Mouse (Mus musculus): Measurements from ENCODE around the gene Olfr612. TPM values are rescaled to one million over a fixed set of nuclear protein-coding genes. Genes with fewer than 3 reads are reported as not detected.

Olfr612 gene
- not detected for polyA plus RNA-seq (2015; fragmentation: Illumina TruSeq; extraction: RNeasy Lipid Tissue Mini Kit (QIAGEN cat#74804); ENCODE audit: insufficient read depth, low replicate concordance)

GRCm38 (mm10) chr7:103542617-103543016 is at the start of gene Olfr612:
TSS of gene Olfr612 (minus strand) at chr7:103542717.

GRCm38 (mm10) chr7:103589803-103590202 is 47.3 kb upstream of the Olfr612 start, which contains the start of gene Olfr618:
TSS of gene Olfr618 (plus strand) at chr7:103590103.

DNA sequence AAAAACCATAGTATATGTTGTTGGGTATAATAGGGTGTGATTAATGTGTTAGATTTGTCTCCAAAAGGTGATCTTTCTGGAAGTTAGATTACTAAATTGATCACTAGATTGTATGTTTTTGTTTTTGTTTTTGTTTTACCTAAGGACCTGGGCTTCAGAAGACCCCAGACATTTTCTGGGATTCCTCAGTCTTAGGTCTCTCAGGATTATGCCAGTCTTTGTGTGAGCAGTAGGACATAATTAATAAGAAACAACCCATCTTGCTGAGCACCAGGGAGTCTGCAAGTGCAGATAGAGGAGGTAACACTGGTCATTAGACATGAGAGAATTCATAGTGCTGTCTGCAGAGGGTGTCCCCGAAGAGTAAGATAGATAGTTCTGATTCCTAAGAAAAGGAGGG is 30.2 kb upstream of the Olfr612 start, which contains the start of gene Olfr617:
TSS of gene Olfr617 (plus strand) at position 301 of the 400 bp plus-strand sequence.

GRCm38 (mm10) chr7:103569043-103569442 is 26.5 kb upstream of the Olfr612 start, which contains the start of gene Olfr616:
TSS of gene Olfr616 (minus strand) at chr7:103569143.

DNA sequence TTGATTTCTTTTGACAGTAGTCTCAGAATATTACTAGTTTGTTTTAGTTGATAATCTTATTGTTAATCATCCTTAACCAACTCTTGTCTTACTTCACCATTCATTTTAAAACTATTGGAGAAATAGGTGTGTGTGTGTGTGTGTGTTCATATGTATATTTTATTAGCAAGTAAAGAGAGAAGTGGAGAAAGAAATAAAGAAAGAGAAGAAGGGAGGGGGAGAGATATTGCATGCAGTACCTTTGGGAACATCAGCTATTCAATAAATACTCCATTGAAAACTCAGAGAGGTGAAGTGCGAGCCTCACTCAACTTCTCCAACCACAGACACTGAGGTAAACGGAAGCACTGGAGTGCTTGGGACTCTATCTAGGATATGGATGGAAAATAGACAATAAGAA is 13.3 kb upstream of the Olfr612 start, which contains the start of gene Olfr615:
TSS of gene Olfr615 (plus strand) at position 301 of the 400 bp plus-strand sequence.

DNA sequence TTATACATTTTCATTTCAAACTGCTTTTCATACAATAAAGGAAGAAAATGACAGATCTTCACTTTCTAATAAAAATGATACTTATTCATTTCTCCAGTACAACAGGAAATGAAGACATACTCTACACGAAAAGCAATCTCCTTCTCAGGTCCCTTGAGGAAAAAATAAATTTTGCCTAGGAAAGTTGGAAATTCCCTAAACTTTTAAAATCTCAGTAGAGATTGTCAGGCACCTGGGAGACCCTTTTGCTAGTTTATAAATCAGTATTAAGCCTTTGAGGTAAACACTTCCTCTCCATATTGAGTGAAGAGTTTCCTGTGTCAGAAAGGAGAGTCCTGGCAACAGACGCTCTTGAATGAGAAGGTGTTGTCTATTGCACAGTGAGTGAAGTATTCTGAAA is 5.3 kb upstream of the Olfr612 start, which contains the start of gene Olfr613:
TSS of gene Olfr613 (plus strand) at position 301 of the 400 bp plus-strand sequence.

GRCm38 (mm10) chr7:103520746-103521145 is 21.8 kb downstream of the Olfr612 start, which contains the start of gene Olfr611:
TSS of gene Olfr611 (minus strand) at chr7:103520846.

DNA sequence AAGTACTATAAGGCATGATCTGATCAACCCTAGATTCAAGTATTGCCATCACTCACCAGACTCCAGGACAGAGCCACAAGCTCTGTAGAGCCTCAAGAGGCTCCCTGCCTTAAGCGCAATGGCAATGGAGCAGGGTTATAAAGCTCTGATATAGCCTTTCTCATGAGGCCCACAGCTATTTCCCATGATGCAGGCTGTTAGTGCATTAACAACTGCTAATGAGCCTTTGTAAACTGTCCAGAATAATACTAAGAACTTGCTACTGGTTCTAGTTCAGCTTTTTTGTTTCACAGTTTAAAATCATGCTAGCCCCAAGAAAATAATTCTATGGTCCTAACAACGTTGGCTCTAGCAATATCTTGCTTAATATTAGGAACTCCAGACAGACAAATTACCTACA is 30.5 kb downstream of the Olfr612 start, which contains the start of gene Olfr610:
TSS of gene Olfr610 (minus strand) at position 101 of the 400 bp plus-strand sequence.

DNA sequence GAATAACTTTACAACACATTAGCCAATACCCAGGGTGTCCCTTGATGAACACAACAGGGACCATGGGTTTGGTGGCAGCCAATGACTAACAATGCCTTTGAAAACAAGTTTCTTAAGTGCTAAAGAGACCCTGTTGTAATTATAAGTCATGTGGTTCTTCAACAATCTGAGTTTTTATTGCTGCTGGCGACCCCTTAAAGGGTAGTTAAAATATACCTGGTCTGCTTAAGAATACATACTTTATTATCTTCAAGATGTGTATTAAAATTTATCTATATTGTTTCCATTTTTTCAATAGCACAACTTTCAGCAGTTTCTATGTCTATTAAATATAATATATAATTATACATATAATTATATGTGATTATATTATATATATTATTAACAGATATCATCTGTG is 44.6 kb downstream of the Olfr612 start, which contains the start of gene Olfr609:
TSS of gene Olfr609 (minus strand) at position 101 of the 400 bp plus-strand sequence.

Other genes starting within 250 kb of the Olfr612 start
- gene Olfr596, start 237.1 kb downstream of the Olfr612 start, polyA plus RNA-seq (2015; fragmentation: Illumina TruSeq; extraction: RNeasy Lipid Tissue Mini Kit (QIAGEN cat#74804); ENCODE audit: insufficient read depth, low replicate concordance) = not detected
- not detected for gene Olfr597, start 226.4 kb downstream of the Olfr612 start, polyA plus RNA-seq (2015; fragmentation: Illumina TruSeq; extraction: RNeasy Lipid Tissue Mini Kit (QIAGEN cat#74804); ENCODE audit: insufficient read depth, low replicate concordance)
- gene Olfr598, start 219.1 kb downstream of the Olfr612 start, polyA plus RNA-seq (2015; fragmentation: Illumina TruSeq; extraction: RNeasy Lipid Tissue Mini Kit (QIAGEN cat#74804); ENCODE audit: insufficient read depth, low replicate concordance) = not detected
- not detected for gene Olfr599, start 206.8 kb downstream of the Olfr612 start, polyA plus RNA-seq (2015; fragmentation: Illumina TruSeq; extraction: RNeasy Lipid Tissue Mini Kit (QIAGEN cat#74804); ENCODE audit: insufficient read depth, low replicate concordance)
- not detected for gene Olfr600, start 193.0 kb downstream of the Olfr612 start, polyA plus RNA-seq (2015; fragmentation: Illumina TruSeq; extraction: RNeasy Lipid Tissue Mini Kit (QIAGEN cat#74804); ENCODE audit: insufficient read depth, low replicate concordance)
- not detected for gene Olfr601, start 180.1 kb downstream of the Olfr612 start, polyA plus RNA-seq (2015; fragmentation: Illumina TruSeq; extraction: RNeasy Lipid Tissue Mini Kit (QIAGEN cat#74804); ENCODE audit: insufficient read depth, low replicate concordance)
- gene Olfr603, start 156.5 kb downstream of the Olfr612 start, polyA plus RNA-seq (2015; fragmentation: Illumina TruSeq; extraction: RNeasy Lipid Tissue Mini Kit (QIAGEN cat#74804); ENCODE audit: insufficient read depth, low replicate concordance) = not detected
- not detected for gene Usp17lc, start 127.6 kb downstream of the Olfr612 start, polyA plus RNA-seq (2015; fragmentation: Illumina TruSeq; extraction: RNeasy Lipid Tissue Mini Kit (QIAGEN cat#74804); ENCODE audit: insufficient read depth, low replicate concordance)
- gene Olfr605, start 97.3 kb downstream of the Olfr612 start, polyA plus RNA-seq (2015; fragmentation: Illumina TruSeq; extraction: RNeasy Lipid Tissue Mini Kit (QIAGEN cat#74804); ENCODE audit: insufficient read depth, low replicate concordance) = not detected
- not detected for gene Olfr606, start 93.7 kb downstream of the Olfr612 start, polyA plus RNA-seq (2015; fragmentation: Illumina TruSeq; extraction: RNeasy Lipid Tissue Mini Kit (QIAGEN cat#74804); ENCODE audit: insufficient read depth, low replicate concordance)
- gene Olfr607, start 78.6 kb downstream of the Olfr612 start, polyA plus RNA-seq (2015; fragmentation: Illumina TruSeq; extraction: RNeasy Lipid Tissue Mini Kit (QIAGEN cat#74804); ENCODE audit: insufficient read depth, low replicate concordance) = not detected
- not detected for gene Olfr608, start 72.8 kb downstream of the Olfr612 start, polyA plus RNA-seq (2015; fragmentation: Illumina TruSeq; extraction: RNeasy Lipid Tissue Mini Kit (QIAGEN cat#74804); ENCODE audit: insufficient read depth, low replicate concordance)
- not detected for gene Olfr609, start 44.7 kb downstream of the Olfr612 start, polyA plus RNA-seq (2015; fragmentation: Illumina TruSeq; extraction: RNeasy Lipid Tissue Mini Kit (QIAGEN cat#74804); ENCODE audit: insufficient read depth, low replicate concordance)
- not detected for gene Olfr610, start 30.6 kb downstream of the Olfr612 start, polyA plus RNA-seq (2015; fragmentation: Illumina TruSeq; extraction: RNeasy Lipid Tissue Mini Kit (QIAGEN cat#74804); ENCODE audit: insufficient read depth, low replicate concordance)
- gene Olfr611, start 21.9 kb downstream of the Olfr612 start, polyA plus RNA-seq (2015; fragmentation: Illumina TruSeq; extraction: RNeasy Lipid Tissue Mini Kit (QIAGEN cat#74804); ENCODE audit: insufficient read depth, low replicate concordance) = not detected
- not detected for gene Olfr613, start 5.4 kb upstream of the Olfr612 start, polyA plus RNA-seq (2015; fragmentation: Illumina TruSeq; extraction: RNeasy Lipid Tissue Mini Kit (QIAGEN cat#74804); ENCODE audit: insufficient read depth, low replicate concordance)
- gene Olfr615, start 13.4 kb upstream of the Olfr612 start, polyA plus RNA-seq (2015; fragmentation: Illumina TruSeq; extraction: RNeasy Lipid Tissue Mini Kit (QIAGEN cat#74804); ENCODE audit: insufficient read depth, low replicate concordance) = not detected
- not detected for gene Olfr616, start 26.4 kb upstream of the Olfr612 start, polyA plus RNA-seq (2015; fragmentation: Illumina TruSeq; extraction: RNeasy Lipid Tissue Mini Kit (QIAGEN cat#74804); ENCODE audit: insufficient read depth, low replicate concordance)
- not detected for gene Olfr617, start 30.3 kb upstream of the Olfr612 start, polyA plus RNA-seq (2015; fragmentation: Illumina TruSeq; extraction: RNeasy Lipid Tissue Mini Kit (QIAGEN cat#74804); ENCODE audit: insufficient read depth, low replicate concordance)
- not detected for gene Olfr618, start 47.4 kb upstream of the Olfr612 start, polyA plus RNA-seq (2015; fragmentation: Illumina TruSeq; extraction: RNeasy Lipid Tissue Mini Kit (QIAGEN cat#74804); ENCODE audit: insufficient read depth, low replicate concordance)
- gene Olfr619, start 57.9 kb upstream of the Olfr612 start, polyA plus RNA-seq (2015; fragmentation: Illumina TruSeq; extraction: RNeasy Lipid Tissue Mini Kit (QIAGEN cat#74804); ENCODE audit: insufficient read depth, low replicate concordance) = not detected
- gene Olfr620, start 69.8 kb upstream of the Olfr612 start, polyA plus RNA-seq (2015; fragmentation: Illumina TruSeq; extraction: RNeasy Lipid Tissue Mini Kit (QIAGEN cat#74804); ENCODE audit: insufficient read depth, low replicate concordance) = not detected
- gene Olfr622, start 100.0 kb upstream of the Olfr612 start, polyA plus RNA-seq (2015; fragmentation: Illumina TruSeq; extraction: RNeasy Lipid Tissue Mini Kit (QIAGEN cat#74804); ENCODE audit: insufficient read depth, low replicate concordance) = not detected
- not detected for gene Olfr623, start 121.0 kb upstream of the Olfr612 start, polyA plus RNA-seq (2015; fragmentation: Illumina TruSeq; extraction: RNeasy Lipid Tissue Mini Kit (QIAGEN cat#74804); ENCODE audit: insufficient read depth, low replicate concordance)
- gene Olfr624, start 128.5 kb upstream of the Olfr612 start, polyA plus RNA-seq (2015; fragmentation: Illumina TruSeq; extraction: RNeasy Lipid Tissue Mini Kit (QIAGEN cat#74804); ENCODE audit: insufficient read depth, low replicate concordance) = 0.14 TPM
- not detected for gene Olfr625-ps1, start 140.0 kb upstream of the Olfr612 start, polyA plus RNA-seq (2015; fragmentation: Illumina TruSeq; extraction: RNeasy Lipid Tissue Mini Kit (QIAGEN cat#74804); ENCODE audit: insufficient read depth, low replicate concordance)
- gene Olfr243, start 172.0 kb upstream of the Olfr612 start, polyA plus RNA-seq (2015; fragmentation: Illumina TruSeq; extraction: RNeasy Lipid Tissue Mini Kit (QIAGEN cat#74804); ENCODE audit: insufficient read depth, low replicate concordance) = not detected
- not detected for gene Olfr628, start 187.7 kb upstream of the Olfr612 start, polyA plus RNA-seq (2015; fragmentation: Illumina TruSeq; extraction: RNeasy Lipid Tissue Mini Kit (QIAGEN cat#74804); ENCODE audit: insufficient read depth, low replicate concordance)
- not detected for gene Olfr629, start 202.2 kb upstream of the Olfr612 start, polyA plus RNA-seq (2015; fragmentation: Illumina TruSeq; extraction: RNeasy Lipid Tissue Mini Kit (QIAGEN cat#74804); ENCODE audit: insufficient read depth, low replicate concordance)
- not detected for gene Olfr630, start 214.6 kb upstream of the Olfr612 start, polyA plus RNA-seq (2015; fragmentation: Illumina TruSeq; extraction: RNeasy Lipid Tissue Mini Kit (QIAGEN cat#74804); ENCODE audit: insufficient read depth, low replicate concordance)
- gene Olfr69, start 228.9 kb upstream of the Olfr612 start, polyA plus RNA-seq (2015; fragmentation: Illumina TruSeq; extraction: RNeasy Lipid Tissue Mini Kit (QIAGEN cat#74804); ENCODE audit: insufficient read depth, low replicate concordance) = not detected
- not detected for gene Olfr68, start 237.0 kb upstream of the Olfr612 start, polyA plus RNA-seq (2015; fragmentation: Illumina TruSeq; extraction: RNeasy Lipid Tissue Mini Kit (QIAGEN cat#74804); ENCODE audit: insufficient read depth, low replicate concordance)
- not detected for gene Olfr67, start 249.1 kb upstream of the Olfr612 start, polyA plus RNA-seq (2015; fragmentation: Illumina TruSeq; extraction: RNeasy Lipid Tissue Mini Kit (QIAGEN cat#74804); ENCODE audit: insufficient read depth, low replicate concordance)